Mouse (Mus musculus): ENCODE results near the gene Zswim9. TPM values are rescaled to one million over a fixed set of nuclear protein-coding genes. Genes with fewer than 3 reads are reported as not detected.
"Not testable (repeated sequence)": the region's sequence is repeated elsewhere in the genome, so short reads cannot be mapped to it uniquely, and the experiment has no call there.

Zswim9 gene
- polyA plus RNA-seq, 1 experiment from 2014 or later = 9.2 TPM

- ATAC-seq (ENCODE audit: low FRiP score) (no peak), DNase-seq (ENCODE audit: low spot score, missing footprints) (no peak)
- Histone ChIP-seq H3K36me3 (ENCODE audit: control insufficient read depth, insufficient read depth, low read length) (peaks cover 35% of the 10 kb centered on the region), H3K4me3 (ENCODE audit: low read depth, low read length) (no peak overlapping the region), H3K4me1 (ENCODE audit: control insufficient read depth, insufficient read depth, low read length) (no peaks in the 10 kb centered on the region), H3K27ac (ENCODE audit: low read depth, low read length) (no peak overlapping the region), H3K4me2 (no peak overlapping the region), H3K9ac (ENCODE audit: low read length) (no peak overlapping the region), H3K27me3 (ENCODE audit: control insufficient read depth, insufficient read depth, low read length) (no peaks in the 10 kb centered on the region), H3K9me3 (ENCODE audit: control insufficient read depth, low read length) (no peaks in the 10 kb centered on the region)
- WGBS = 88% methylated on average over 1 of the region's 1 CpGs
Measured at GRCm38 (mm10) chr7:13301643-13302042, 23.1 kb upstream of the Zswim9 start.

GRCm38 (mm10) chr7:13298821-13299220 lies 20.3 kb upstream of the Zswim9 start:
- no peak for DNase-seq (ENCODE audit: low spot score, missing footprints)
- no peak overlapping the region for H3K4me3 ChIP-seq (ENCODE audit: low read depth, low read length)
- H3K4me2 ChIP-seq = no peak overlapping the region
- no peak for ATAC-seq (ENCODE audit: low FRiP score)
- no peaks in the 10 kb centered on the region for H3K4me1 ChIP-seq (ENCODE audit: control insufficient read depth, insufficient read depth, low read length)
- H3K9me3 ChIP-seq (ENCODE audit: control insufficient read depth, low read length) = no peaks in the 10 kb centered on the region
- H3K27ac ChIP-seq (ENCODE audit: low read depth, low read length) = no peak overlapping the region
- 91% methylated on average over 5 of the region's 5 CpGs for WGBS
- peaks cover 40% of the 10 kb centered on the region for H3K36me3 ChIP-seq (ENCODE audit: control insufficient read depth, insufficient read depth, low read length)
- no peaks in the 10 kb centered on the region for H3K27me3 ChIP-seq (ENCODE audit: control insufficient read depth, insufficient read depth, low read length)
- no peak overlapping the region for H3K9ac ChIP-seq (ENCODE audit: low read length)

- DNase-seq (ENCODE audit: low spot score, missing footprints) = no peak
- Histone ChIP-seq H3K4me1 (ENCODE audit: control insufficient read depth, insufficient read depth, low read length) (no peaks in the 10 kb centered on the region), H3K4me2 (no peak overlapping the region), H3K36me3 (ENCODE audit: control insufficient read depth, insufficient read depth, low read length) (peaks cover 37% of the 10 kb centered on the region), H3K27me3 (ENCODE audit: control insufficient read depth, insufficient read depth, low read length) (no peaks in the 10 kb centered on the region), H3K9ac (ENCODE audit: low read length) (no peak overlapping the region), H3K9me3 (ENCODE audit: control insufficient read depth, low read length) (no peaks in the 10 kb centered on the region), H3K4me3 (ENCODE audit: low read depth, low read length) (no peak overlapping the region), H3K27ac (ENCODE audit: low read depth, low read length) (no peak overlapping the region)
- no peak for ATAC-seq (ENCODE audit: low FRiP score)
- 85% methylated on average over 1 of the region's 1 CpGs for WGBS
Measured at GRCm38 (mm10) chr7:13297636-13298035, 19.1 kb upstream of the Zswim9 start.

- DNase-seq (ENCODE audit: low spot score, missing footprints) (no peak), ATAC-seq (ENCODE audit: low FRiP score) (no peak)
- H3K27ac ChIP-seq (ENCODE audit: low read depth, low read length) = no peak overlapping the region
- no peak overlapping the region for H3K9ac ChIP-seq (ENCODE audit: low read length)
- no peak overlapping the region for H3K4me3 ChIP-seq (ENCODE audit: low read depth, low read length)
- H3K4me1 ChIP-seq (ENCODE audit: control insufficient read depth, insufficient read depth, low read length) = no peaks in the 10 kb centered on the region
- no peaks in the 10 kb centered on the region for H3K9me3 ChIP-seq (ENCODE audit: control insufficient read depth, low read length)
- no peak overlapping the region for H3K4me2 ChIP-seq
- no peaks in the 10 kb centered on the region for H3K27me3 ChIP-seq (ENCODE audit: control insufficient read depth, insufficient read depth, low read length)
- peaks cover 41% of the 10 kb centered on the region for H3K36me3 ChIP-seq (ENCODE audit: control insufficient read depth, insufficient read depth, low read length)
- WGBS = 93% methylated on average over 7 of the region's 7 CpGs
Measured at GRCm38 (mm10) chr7:13295256-13295655, 16.7 kb upstream of the Zswim9 start.

- H3K4me3 ChIP-seq (ENCODE audit: low read depth, low read length) = no peak overlapping the region
- peaks cover 40% of the 10 kb centered on the region for H3K36me3 ChIP-seq (ENCODE audit: control insufficient read depth, insufficient read depth, low read length)
- 89% methylated on average over 11 of the region's 11 CpGs for WGBS
- DNase-seq (ENCODE audit: low spot score, missing footprints) (no peak), ATAC-seq (ENCODE audit: low FRiP score) (no peak)
- no peaks in the 10 kb centered on the region for H3K9me3 ChIP-seq (ENCODE audit: control insufficient read depth, low read length)
- no peak overlapping the region for H3K9ac ChIP-seq (ENCODE audit: low read length)
- H3K27ac ChIP-seq (ENCODE audit: low read depth, low read length) = no peak overlapping the region
- no peaks in the 10 kb centered on the region for H3K4me1 ChIP-seq (ENCODE audit: control insufficient read depth, insufficient read depth, low read length)
- no peaks in the 10 kb centered on the region for H3K27me3 ChIP-seq (ENCODE audit: control insufficient read depth, insufficient read depth, low read length)
- H3K4me2 ChIP-seq = no peak overlapping the region
Measured at GRCm38 (mm10) chr7:13293878-13294855, 15.6 kb upstream of the Zswim9 start.

GRCm38 (mm10) chr7:13291370-13291769 lies 12.8 kb upstream of the Zswim9 start:
- DNase-seq (ENCODE audit: low spot score, missing footprints) = no peak
- 94% methylated on average over 2 of the region's 2 CpGs for WGBS
- Histone ChIP-seq H3K27ac (ENCODE audit: low read depth, low read length) (no peak overlapping the region), H3K4me2 (no peak overlapping the region), H3K36me3 (ENCODE audit: control insufficient read depth, insufficient read depth, low read length) (peaks cover 36% of the 10 kb centered on the region; the same call in 1 of the 2 replicates), H3K4me3 (ENCODE audit: low read depth, low read length) (no peak overlapping the region), H3K4me1 (ENCODE audit: control insufficient read depth, insufficient read depth, low read length) (no peaks in the 10 kb centered on the region), H3K9ac (ENCODE audit: low read length) (no peak overlapping the region), H3K27me3 (ENCODE audit: control insufficient read depth, insufficient read depth, low read length) (no peaks in the 10 kb centered on the region), H3K9me3 (ENCODE audit: control insufficient read depth, low read length) (no peaks in the 10 kb centered on the region)
- ATAC-seq (ENCODE audit: low FRiP score) = no peak

GRCm38 (mm10) chr7:13290041-13290675 lies 11.6 kb upstream of the Zswim9 start:
- WGBS = 91% methylated on average over 1 of the region's 1 CpGs
- H3K9me3 ChIP-seq (ENCODE audit: control insufficient read depth, low read length) = no peaks in the 10 kb centered on the region
- peaks cover 31% of the 10 kb centered on the region; the same call in 1 of the 2 replicates for H3K36me3 ChIP-seq (ENCODE audit: control insufficient read depth, insufficient read depth, low read length)

GRCm38 (mm10) chr7:13288621-13289020 lies 10.1 kb upstream of the Zswim9 start:
- Histone ChIP-seq H3K4me2 (no peak overlapping the region), H3K27ac (ENCODE audit: low read depth, low read length) (no peak overlapping the region), H3K4me3 (ENCODE audit: low read depth, low read length) (no peak overlapping the region), H3K27me3 (ENCODE audit: control insufficient read depth, insufficient read depth, low read length) (no peaks in the 10 kb centered on the region), H3K9me3 (ENCODE audit: control insufficient read depth, low read length) (no peaks in the 10 kb centered on the region), H3K9ac (ENCODE audit: low read length) (no peak overlapping the region), H3K4me1 (ENCODE audit: control insufficient read depth, insufficient read depth, low read length) (no peaks in the 10 kb centered on the region), H3K36me3 (ENCODE audit: control insufficient read depth, insufficient read depth, low read length) (peaks cover 29% of the 10 kb centered on the region)
- DNase-seq (ENCODE audit: low spot score, missing footprints) (peak; percentile 90), ATAC-seq (ENCODE audit: low FRiP score) (peak; percentile 82)
- 51% methylated on average over 5 of the region's 5 CpGs for WGBS

More at GRCm38 (mm10) chr7:13290041-13290675, 11.6 kb upstream of the Zswim9 start:
- ATAC-seq (ENCODE audit: low FRiP score) (no peak), DNase-seq (ENCODE audit: low spot score, missing footprints) (no peak)
- no peaks in the 10 kb centered on the region for H3K27me3 ChIP-seq (ENCODE audit: control insufficient read depth, insufficient read depth, low read length)
- H3K4me2 ChIP-seq = no peak overlapping the region
- H3K4me1 ChIP-seq (ENCODE audit: control insufficient read depth, insufficient read depth, low read length) = no peaks in the 10 kb centered on the region
- no peak overlapping the region for H3K9ac ChIP-seq (ENCODE audit: low read length)
- no peak overlapping the region for H3K4me3 ChIP-seq (ENCODE audit: low read depth, low read length)
- H3K27ac ChIP-seq (ENCODE audit: low read depth, low read length) = no peak overlapping the region

- not testable (repeated sequence) for H3K27ac ChIP-seq (ENCODE audit: low read depth, low read length); H3K4me1 ChIP-seq (ENCODE audit: control insufficient read depth, insufficient read depth, low read length); H3K9me3 ChIP-seq (ENCODE audit: control insufficient read depth, low read length); H3K27me3 ChIP-seq (ENCODE audit: control insufficient read depth, insufficient read depth, low read length)
- ATAC-seq (ENCODE audit: low FRiP score) (peak; percentile 78), DNase-seq (ENCODE audit: low spot score, missing footprints) (peak; percentile 82)
- WGBS = 2% methylated on average over 10 of the region's 29 CpGs
- Histone ChIP-seq H3K4me3 (ENCODE audit: low read depth, low read length) (peak overlapping the region; percentile 60), H3K9ac (ENCODE audit: low read length) (peak overlapping the region; percentile 82; the same call in 1 of the 2 replicates), H3K36me3 (ENCODE audit: control insufficient read depth, insufficient read depth, low read length) (peaks cover 15% of the 10 kb centered on the region), H3K4me2 (peak overlapping the region; percentile 69; the same call in 1 of the 2 replicates)
Measured at GRCm38 (mm10) chr7:13278957-13279356, 436 bp upstream of the Zswim9 start.

Data from midbrain, embryonic 11.5 days (tissue).